In the genomic region with DNA sequence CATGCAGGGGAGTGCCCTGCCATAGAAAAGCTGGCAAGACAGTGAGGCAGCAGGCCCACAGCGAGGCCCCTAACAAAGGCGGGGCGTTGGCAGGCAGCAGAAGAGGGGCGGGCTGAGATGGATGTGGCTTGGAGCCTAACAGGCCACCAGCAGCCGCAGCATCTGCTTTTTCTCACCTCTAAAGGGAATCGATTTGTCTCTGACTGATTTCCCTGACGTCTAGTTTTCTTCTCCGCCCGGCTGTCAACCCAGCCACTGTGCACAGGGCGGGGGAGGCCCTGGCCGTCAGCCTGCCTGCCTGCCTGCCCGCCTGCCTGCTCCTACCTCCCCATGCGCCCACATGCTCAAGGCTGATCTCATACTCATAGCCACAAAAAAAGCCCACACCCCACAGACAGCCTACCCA, we compare ENCODE assay signal across 8 mouse cellular contexts. TPM values are rescaled to one million over a fixed set of nuclear protein-coding genes. Genes with fewer than 3 reads are reported as not detected.
DNase-seq lines count a peak whose midpoint lies in the region; ATAC-seq and TF ChIP-seq lines count a peak whose summit lies in the region.

No protein-coding gene starts in this region.

- peaks cover 6% of the 10 kb centered on the region for H3K4me1 ChIP-seq in heart, adult 2 months (ENCODE audit: control insufficient read depth, insufficient read depth, low read length)
- peaks cover 45% of the 10 kb centered on the region for H3K4me1 ChIP-seq in heart, embryonic 11.5 days (ENCODE audit: control insufficient read depth, insufficient read depth, low read length)

- H3K4me3 ChIP-seq in heart, adult 2 months = no peak overlapping the region
- no peak overlapping the region for H3K4me3 ChIP-seq in heart, embryonic 11.5 days (ENCODE audit: low read depth, low read length)

- intact Hi-C loops in heart, adult 2 months (cut with DNase I) = no loop called here

- no peaks in the 10 kb centered on the region for H3K27me3 ChIP-seq in heart, adult 2 months (ENCODE audit: control insufficient read depth, insufficient read depth, low read length)
- H3K27me3 ChIP-seq in heart, embryonic 11.5 days (ENCODE audit: control insufficient read depth, insufficient read depth, low read length) = no peaks in the 10 kb centered on the region

- TF ChIP-seq EP300 in heart, adult 2 months (IDR thresholded peaks at IDR 0.05; ENCODE audit: insufficient read depth, low read depth, low read length) = no peak

- no peak for TF ChIP-seq CTCF in heart, adult 2 months (IDR thresholded peaks at IDR 0.05)

- ATAC-seq in heart, embryonic 11.5 days (replicated peaks; ENCODE audit: insufficient number of reproducible peaks, low FRiP score, low TSS enrichment) = peak; percentile 59; the same call in 1 of the 2 replicates

- H3K9me3 ChIP-seq in heart, embryonic 11.5 days (replicated peaks; ENCODE audit: control insufficient read depth, low read length) = no peaks in the 10 kb centered on the region

- no peak overlapping the region for H3K9ac ChIP-seq in heart, adult 2 months (ENCODE audit: low read depth, low read length)
- H3K9ac ChIP-seq in heart, embryonic 11.5 days (ENCODE audit: low read depth, low read length) = peak overlapping the region; percentile 50

- H3K36me3 ChIP-seq in heart, adult 2 months (ENCODE audit: control insufficient read depth, insufficient read depth, low read length) = no peaks in the 10 kb centered on the region
- H3K36me3 ChIP-seq in heart, embryonic 11.5 days (ENCODE audit: control insufficient read depth, insufficient read depth, low read length) = no peaks in the 10 kb centered on the region

- TF ChIP-seq POLR2A in heart, adult 2 months (IDR thresholded peaks at IDR 0.05; ENCODE audit: insufficient read depth, low read depth, low read length) = no peak

- no peak overlapping the region for H3K27ac ChIP-seq in heart, adult 2 months
- peak overlapping the region; percentile 12; the same call in 1 of the 2 replicates for H3K27ac ChIP-seq in heart, embryonic 11.5 days (ENCODE audit: low read depth, low read length)

- peak; percentile 36 to 53 for DNase-seq in heart, adult 2 months
- no peak for DNase-seq in heart, adult 9 months (ENCODE audit: low spot score in 2 of 2)
- DNase-seq in cerebellum, postnatal 36 days = peak; percentile 39 to 60
- peak; percentile 29 for DNase-seq in layer of hippocampus, adult 9-10 months (ENCODE audit: low spot score)
- peak; percentile 24 for DNase-seq in lung, postnatal 36 days
- peak; percentile 45 for DNase-seq in right cerebral cortex, postnatal 14 days
- no peak for DNase-seq in urinary bladder, postnatal 25 days (ENCODE audit: low spot score)

- H3K4me2 ChIP-seq in heart, embryonic 11.5 days = no peak overlapping the region

- 51% methylated on average over 13 of the region's 13 CpGs for WGBS in heart, adult 2 months
- 17% methylated on average over 13 of the region's 13 CpGs for WGBS in heart, embryonic 11.5 days (ENCODE audit: insufficient replicate concordance)

- no peaks in the 10 kb centered on the region for H3K79me2 ChIP-seq in heart, adult 2 months (replicated peaks; ENCODE audit: control insufficient read depth, insufficient read depth, low read length)

RNA-seq across cellular contexts. Expression of gene Zmiz1, which starts 37.4 kb away (rescaled TPM):
- 10 to 100 TPM; 40.7 to 42.0 TPM for total RNA-seq in heart, adult 2 months (2021)
- polyA plus RNA-seq in heart, adult 2 months (2012; rRNA removed) = 21.8 and 27.1 TPM in 2 replicates
- 34.9 and 36.2 TPM in 2 replicates for polyA plus RNA-seq in heart, embryonic 11.5 days (2014; fragmentation: Nextera tagmentation; extraction: Ambion mirVana)

Comparison
In these comparisons a context has a peak if more than half of its experiments do, and no peak if none do; other contexts are left out.
1. DNase-seq: peak in heart, adult 2 months (2 of 2), cerebellum, postnatal 36 days (2 of 2), layer of hippocampus, adult 9-10 months (single experiment), lung, postnatal 36 days (single experiment) and right cerebral cortex, postnatal 14 days (single experiment); none in heart, adult 9 months (0 of 2) and urinary bladder, postnatal 25 days (single experiment).